Mouse (Mus musculus) CD4-positive, CD25-positive, alpha-beta regulatory T cell, adult 4 months (primary cell): ENCODE measurements around the gene Lrrc14b. TPM values are rescaled to one million over a fixed set of nuclear protein-coding genes. Genes with fewer than 3 reads are reported as not detected.

Source experiments
- ATAC-seq: one replicate; pipeline ENCODE4 v1.8.0; 2017
- polyA plus RNA-seq, 2 experiments: library from polyadenylated mRNA; unstranded; fragments of 100-300 nt; shearing (Covaris generic); gene quantifications; one replicate each; pipeline ENCODE4 v1.2.1; 2017

Gene Lrrc14b
- polyA plus RNA-seq: not detected

- no peak for ATAC-seq
Observed at GRCm38 (mm10) chr13:74363859-74364235, at the start of gene Lrrc14b. Gene Lrrc14b (minus strand): TSS chr13:74364005.

- ATAC-seq: no peak
Observed at GRCm38 (mm10) chr13:74399298-74399839, 35.6 kb upstream of the Lrrc14b start, which contains the start of gene Ftl1-ps1. Gene Ftl1-ps1 (plus strand): TSS chr13:74399694.

GRCm38 (mm10) chr13:74391156-74391555 lies 27.4 kb upstream of the Lrrc14b start:
- peak; percentile 11 for ATAC-seq

GRCm38 (mm10) chr13:74390371-74390990 lies 26.7 kb upstream of the Lrrc14b start, which contains the start of gene Zfp72:
Gene Zfp72 (minus strand): TSS chr13:74390836.
- ATAC-seq: peak; percentile 96

- no peak for ATAC-seq
Observed at GRCm38 (mm10) chr13:74389730-74390129, 25.9 kb upstream of the Lrrc14b start.

GRCm38 (mm10) chr13:74382289-74382688 lies 18.5 kb upstream of the Lrrc14b start:
- no peak for ATAC-seq

- no peak for ATAC-seq
Observed at GRCm38 (mm10) chr13:74381533-74382276, 17.9 kb upstream of the Lrrc14b start.

- ATAC-seq: no peak
Observed at GRCm38 (mm10) chr13:74363176-74363858, 488 bp downstream of the Lrrc14b start.

- ATAC-seq: no peak
Observed at GRCm38 (mm10) chr13:74362218-74362617, 1.6 kb downstream of the Lrrc14b start.

GRCm38 (mm10) chr13:74356491-74356890 lies 7.3 kb downstream of the Lrrc14b start:
- ATAC-seq: no peak

GRCm38 (mm10) chr13:74350435-74350906 lies 13.3 kb downstream of the Lrrc14b start:
- ATAC-seq: no peak

GRCm38 (mm10) chr13:74349566-74350434 lies 14.0 kb downstream of the Lrrc14b start, which contains the start of the genes Sdha and Ccdc127:
Gene Sdha (minus strand): TSS chr13:74350280.
Gene Ccdc127 (plus strand): TSS chr13:74350309.
- ATAC-seq: peak; percentile 94

GRCm38 (mm10) chr13:74341036-74341435 lies 22.8 kb downstream of the Lrrc14b start:
- peak; percentile 99 for ATAC-seq

- no peak for ATAC-seq
Observed at GRCm38 (mm10) chr13:74329321-74329720, 34.5 kb downstream of the Lrrc14b start.

GRCm38 (mm10) chr13:74317170-74317849 lies 46.5 kb downstream of the Lrrc14b start, which contains the start of gene Pdcd6:
Gene Pdcd6 (minus strand): TSS chr13:74317580.
- ATAC-seq: peak; percentile 98

GRCm38 (mm10) chr13:74316789-74317169 lies 47.0 kb downstream of the Lrrc14b start:
- ATAC-seq: no peak

- ATAC-seq: no peak
Observed at GRCm38 (mm10) chr13:74316386-74316785, 47.4 kb downstream of the Lrrc14b start.

GRCm38 (mm10) chr13:74314616-74315015 lies 49.2 kb downstream of the Lrrc14b start:
- no peak for ATAC-seq
